In the genomic region with DNA sequence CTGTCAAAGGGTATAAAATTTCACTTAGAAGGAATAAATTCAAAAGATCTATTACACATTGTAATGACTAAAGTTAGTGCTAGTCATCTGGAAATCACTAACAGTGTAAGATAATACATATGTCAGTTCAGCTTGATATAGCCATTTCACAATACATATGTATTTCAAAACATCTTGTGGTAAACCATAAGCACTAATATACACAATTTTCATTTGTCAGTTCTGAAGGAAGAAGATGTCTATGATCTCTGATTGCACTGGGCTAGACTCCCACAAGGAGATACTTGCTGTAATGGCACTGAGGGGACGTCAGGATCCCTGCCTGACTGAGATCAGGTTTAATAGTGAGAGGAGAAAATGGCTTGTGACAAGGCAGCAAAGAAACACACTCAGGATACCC, we compare ENCODE assay signal across 26 mouse cellular contexts. TPM values are rescaled to one million over a fixed set of nuclear protein-coding genes. Genes with fewer than 3 reads are reported as not detected.
"Had no signal": no experiment of that assay in that cellular context is flagged by ENCODE, and none has a peak within 500 bp of the region (broad histone marks: within the 10 kb centered on the region; RNA-seq: fewer than 3 reads in every experiment).

No protein-coding gene starts in this region.

- H3K27ac ChIP-seq: heart, embryonic 10.5 days; hindbrain, embryonic 10.5 days; hindbrain, embryonic 12.5 days; hindbrain, embryonic 14.5 days; intestine, embryonic 15.5 days; layer of hippocampus, adult 2 months; left cerebral cortex, adult 2 months; limb, embryonic 10.5 days; limb, embryonic 12.5 days; liver, embryonic 13.5 days had no signal

- H3K4me3 ChIP-seq: heart, embryonic 10.5 days; heart, embryonic 12.5 days; hindbrain, embryonic 10.5 days; hindbrain, embryonic 12.5 days; intestine, embryonic 15.5 days; layer of hippocampus, adult 2 months; left cerebral cortex, adult 2 months; limb, embryonic 10.5 days; limb, embryonic 12.5 days; liver, embryonic 13.5 days had no signal

- DNase-seq: gastrocnemius, postnatal 25 days; heart, adult 11 months; heart, postnatal 10 days; heart, postnatal 4 days; kidney, adult 18-20 months; kidney, adult 8-10 months; kidney, postnatal 10 days; kidney, postnatal 25 days; liver; liver, embryonic 13.5 days had no signal

- H3K9ac ChIP-seq: heart, embryonic 12.5 days; hindbrain, embryonic 12.5 days; hindbrain, embryonic 14.5 days; intestine, embryonic 15.5 days; limb, embryonic 12.5 days; liver, embryonic 13.5 days had no signal

- H3K27me3 ChIP-seq: heart, embryonic 12.5 days; hindbrain, embryonic 12.5 days; intestine, embryonic 15.5 days; limb, embryonic 12.5 days; liver, embryonic 13.5 days had no signal

- H3K36me3 ChIP-seq: heart, embryonic 10.5 days; heart, embryonic 12.5 days; hindbrain, embryonic 10.5 days; hindbrain, embryonic 12.5 days; intestine, embryonic 15.5 days; limb, embryonic 10.5 days; limb, embryonic 12.5 days; liver, embryonic 13.5 days had no signal

- ATAC-seq: hindbrain, embryonic 16.5 days; inflammation-experienced regulatory T-cells, adult 6 months; intestine, embryonic 15.5 days; intestine, postnatal 0 days had no signal

- H3K4me1 ChIP-seq: heart, embryonic 10.5 days; heart, embryonic 12.5 days; hindbrain, embryonic 10.5 days; hindbrain, embryonic 12.5 days; intestine, embryonic 15.5 days; limb, embryonic 12.5 days had no signal

RNA-seq across cellular contexts. Expression of gene E130114P18Rik, which starts 44.5 kb away (rescaled TPM):
- total RNA-seq: gastrocnemius, adult 8-10 months; heart, postnatal 25 days; heart, postnatal 4 days had no signal
- polyA plus RNA-seq: inflammation-experienced regulatory T-cells, adult 6 months; large intestine, adult 2 months had no signal
